Mouse (Mus musculus): ENCODE results near the gene Crebl2. TPM values are rescaled to one million over a fixed set of nuclear protein-coding genes. Genes with fewer than 3 reads are reported as not detected.

Crebl2 gene
- polyA plus RNA-seq, 1 experiment from 2014 or later, result 1.8 TPM

DNA sequence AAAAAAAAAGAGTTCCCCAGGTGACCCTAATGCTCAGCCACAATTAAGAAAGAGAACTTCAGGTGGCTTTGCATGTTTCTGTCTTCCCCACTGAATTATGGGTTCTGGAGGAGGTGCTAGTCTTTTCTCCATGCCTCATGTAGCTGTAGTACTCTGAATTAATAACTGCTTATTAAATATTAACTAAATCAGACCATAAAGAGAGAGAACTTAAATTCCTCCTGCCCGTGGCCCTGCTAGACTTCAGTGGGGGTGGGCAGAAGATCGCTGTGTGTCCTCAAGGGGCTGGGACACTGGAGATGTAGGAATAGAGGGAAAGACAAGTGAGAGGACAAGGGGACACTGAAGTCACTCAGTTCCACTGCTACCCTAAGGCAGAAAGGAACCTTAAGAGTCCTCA lies 42.3 kb downstream of the Crebl2 start:
- ATAC-seq (no peak), DNase-seq (ENCODE audit: low spot score) (no peak)
- peaks cover 66% of the 10 kb centered on the region for H3K36me3 ChIP-seq (ENCODE audit: control insufficient read depth, insufficient read depth, low read length)
- no peaks in the 10 kb centered on the region for H3K27me3 ChIP-seq (replicated peaks; ENCODE audit: control insufficient read depth, insufficient read depth, low read length)
- no peak overlapping the region for H3K4me3 ChIP-seq (ENCODE audit: low read depth, low read length)
- H3K27ac ChIP-seq (ENCODE audit: low read depth, low read length), result no peak overlapping the region
- H3K9me3 ChIP-seq (replicated peaks; ENCODE audit: control insufficient read depth, low read length), result 0 out of 2 replicates have a peak, but pooled peaks cover 3% of the 10 kb centered on the region
- H3K4me2 ChIP-seq (ENCODE audit: low read length), result no peak overlapping the region
- H3K4me1 ChIP-seq (ENCODE audit: control insufficient read depth, insufficient read depth, low read length), result no peaks in the 10 kb centered on the region
- no peak overlapping the region for H3K9ac ChIP-seq (ENCODE audit: low read length)
- WGBS, result 91% methylated on average over 2 of the region's 2 CpGs

DNA sequence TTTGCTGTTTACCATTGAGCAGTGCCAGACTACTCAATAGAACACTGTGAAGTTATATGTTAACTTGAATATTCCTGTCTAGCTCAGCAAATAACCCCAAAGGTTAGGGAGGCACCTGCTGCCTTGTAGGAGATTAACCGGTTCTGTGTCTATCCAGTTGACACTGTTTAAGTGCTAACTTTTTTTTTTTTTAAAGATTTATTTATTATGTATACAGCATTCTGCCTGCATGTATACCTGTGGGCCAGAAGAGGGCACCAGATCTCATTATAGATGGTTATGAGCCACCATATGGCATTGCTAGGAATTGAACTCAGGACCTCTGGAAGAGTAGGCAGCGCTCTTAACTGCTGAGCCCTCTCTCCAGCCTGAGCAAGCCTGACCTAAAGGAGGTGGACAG lies 43.1 kb downstream of the Crebl2 start:
- no peak overlapping the region for H3K27ac ChIP-seq (ENCODE audit: low read depth, low read length)
- H3K4me1 ChIP-seq (ENCODE audit: control insufficient read depth, insufficient read depth, low read length), result no peaks in the 10 kb centered on the region
- no peak overlapping the region for H3K9ac ChIP-seq (ENCODE audit: low read length)
- peaks cover 59% of the 10 kb centered on the region for H3K36me3 ChIP-seq (ENCODE audit: control insufficient read depth, insufficient read depth, low read length)
- ATAC-seq, result no peak
- DNase-seq (ENCODE audit: low spot score), result no peak
- WGBS, result 84% methylated on average over 2 of the region's 2 CpGs
- no peak overlapping the region for H3K4me2 ChIP-seq (ENCODE audit: low read length)
- no peaks in the 10 kb centered on the region for H3K27me3 ChIP-seq (replicated peaks; ENCODE audit: control insufficient read depth, insufficient read depth, low read length)
- H3K4me3 ChIP-seq (ENCODE audit: low read depth, low read length), result no peak overlapping the region
- 0 out of 2 replicates have a peak, but pooled peaks cover 3% of the 10 kb centered on the region for H3K9me3 ChIP-seq (replicated peaks; ENCODE audit: control insufficient read depth, low read length)

DNA sequence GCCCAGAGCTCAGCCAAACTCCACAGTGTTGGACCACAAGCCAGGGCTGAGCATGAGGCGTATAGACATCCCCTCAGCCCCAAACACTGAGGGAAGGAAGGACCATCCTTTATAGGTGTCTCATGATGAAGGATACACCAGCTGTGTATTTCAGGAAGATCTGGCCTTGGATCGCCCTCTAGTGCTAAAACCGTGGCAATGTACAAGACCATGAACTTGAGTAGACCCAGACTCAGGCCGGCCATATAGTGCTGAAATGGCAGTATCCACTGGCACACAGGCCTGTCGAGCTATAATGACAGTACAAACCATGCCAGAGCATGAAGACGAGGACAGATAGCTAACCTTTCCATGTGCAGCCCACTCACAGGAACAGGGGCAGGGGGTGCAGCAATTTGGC lies 46.8 kb downstream of the Crebl2 start:
- DNase-seq (ENCODE audit: low spot score), result no peak
- WGBS, result 76% methylated on average over 6 of the region's 6 CpGs

DNA sequence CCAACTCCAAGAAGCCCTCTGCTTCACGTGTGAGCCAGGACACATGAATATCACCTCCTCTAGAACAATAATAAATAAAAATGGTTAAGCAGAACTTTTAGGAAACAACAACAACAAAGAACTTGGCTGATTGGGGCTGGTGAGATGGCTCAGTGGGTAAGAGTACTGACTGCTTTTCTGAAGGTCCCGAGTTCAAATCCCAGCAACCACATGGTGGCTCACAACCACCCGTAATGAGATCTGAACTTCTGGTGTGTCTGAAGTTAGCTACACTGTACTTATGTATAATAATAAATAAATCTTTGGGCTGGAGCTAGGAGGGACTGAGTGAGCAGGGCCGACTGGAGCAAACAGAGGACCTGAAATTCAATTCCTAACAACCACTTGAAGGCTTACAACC lies 47.3 kb downstream of the Crebl2 start:
- Histone ChIP-seq H3K9me3 (replicated peaks; ENCODE audit: control insufficient read depth, low read length) (0 out of 2 replicates have a peak, but pooled peaks cover 3% of the 10 kb centered on the region), H3K4me2 (ENCODE audit: low read length) (no peak overlapping the region), H3K27me3 (replicated peaks; ENCODE audit: control insufficient read depth, insufficient read depth, low read length) (no peaks in the 10 kb centered on the region), H3K36me3 (ENCODE audit: control insufficient read depth, insufficient read depth, low read length) (peaks cover 33% of the 10 kb centered on the region; the same call in 1 of the 2 replicates), H3K4me1 (ENCODE audit: control insufficient read depth, insufficient read depth, low read length) (peaks cover 14% of the 10 kb centered on the region), H3K27ac (ENCODE audit: low read depth, low read length) (no peak overlapping the region), H3K9ac (ENCODE audit: low read length) (no peak overlapping the region), H3K4me3 (ENCODE audit: low read depth, low read length) (no peak overlapping the region)
- ATAC-seq (no peak), DNase-seq (ENCODE audit: low spot score) (no peak)
- WGBS, result 88% methylated on average over 4 of the region's 4 CpGs

More for the DNA sequence above, 46.8 kb downstream of the Crebl2 start:
- Histone ChIP-seq H3K4me1 (ENCODE audit: control insufficient read depth, insufficient read depth, low read length) (peaks cover 14% of the 10 kb centered on the region), H3K27me3 (replicated peaks; ENCODE audit: control insufficient read depth, insufficient read depth, low read length) (no peaks in the 10 kb centered on the region), H3K9me3 (replicated peaks; ENCODE audit: control insufficient read depth, low read length) (0 out of 2 replicates have a peak, but pooled peaks cover 3% of the 10 kb centered on the region), H3K4me3 (ENCODE audit: low read depth, low read length) (no peak overlapping the region), H3K4me2 (ENCODE audit: low read length) (no peak overlapping the region), H3K9ac (ENCODE audit: low read length) (no peak overlapping the region), H3K36me3 (ENCODE audit: control insufficient read depth, insufficient read depth, low read length) (peaks cover 30% of the 10 kb centered on the region; the same call in 1 of the 2 replicates), H3K27ac (ENCODE audit: low read depth, low read length) (no peak overlapping the region)
- no peak; the same call in 1 of the 2 replicates for ATAC-seq

DNA sequence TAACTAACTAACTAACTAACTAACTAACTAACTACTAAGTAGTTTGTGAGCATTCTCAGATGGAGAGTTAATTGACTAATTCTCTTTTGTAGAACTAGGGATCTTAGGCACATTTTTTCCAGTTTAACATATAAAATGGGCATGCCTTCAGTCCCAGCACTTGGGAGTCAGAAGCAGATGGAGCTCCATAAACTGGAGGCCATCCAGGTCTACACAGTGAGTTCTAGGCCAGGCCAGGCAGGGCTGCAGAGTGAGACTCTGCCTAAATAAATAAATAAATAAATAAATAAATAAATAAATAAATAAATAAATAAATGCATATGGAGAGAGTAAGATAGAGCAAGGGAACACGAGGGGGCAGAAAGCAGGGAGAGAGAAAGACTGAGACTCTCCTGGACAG lies 47.9 kb downstream of the Crebl2 start:
- 0 out of 2 replicates have a peak, but pooled peaks cover 3% of the 10 kb centered on the region for H3K9me3 ChIP-seq (replicated peaks; ENCODE audit: control insufficient read depth, low read length)
- ATAC-seq, result no peak
- no peak overlapping the region for H3K9ac ChIP-seq (ENCODE audit: low read length)
- H3K27me3 ChIP-seq (replicated peaks; ENCODE audit: control insufficient read depth, insufficient read depth, low read length), result no peaks in the 10 kb centered on the region
- DNase-seq (ENCODE audit: low spot score), result no peak
- H3K4me2 ChIP-seq (ENCODE audit: low read length), result no peak overlapping the region
- 86% methylated on average over 1 of the region's 1 CpGs for WGBS
- H3K4me3 ChIP-seq (ENCODE audit: low read depth, low read length), result no peak overlapping the region
- peaks cover 37% of the 10 kb centered on the region; the same call in 1 of the 2 replicates for H3K36me3 ChIP-seq (ENCODE audit: control insufficient read depth, insufficient read depth, low read length)
- H3K4me1 ChIP-seq (ENCODE audit: control insufficient read depth, insufficient read depth, low read length), result peaks cover 14% of the 10 kb centered on the region
- H3K27ac ChIP-seq (ENCODE audit: low read depth, low read length), result no peak overlapping the region

DNA sequence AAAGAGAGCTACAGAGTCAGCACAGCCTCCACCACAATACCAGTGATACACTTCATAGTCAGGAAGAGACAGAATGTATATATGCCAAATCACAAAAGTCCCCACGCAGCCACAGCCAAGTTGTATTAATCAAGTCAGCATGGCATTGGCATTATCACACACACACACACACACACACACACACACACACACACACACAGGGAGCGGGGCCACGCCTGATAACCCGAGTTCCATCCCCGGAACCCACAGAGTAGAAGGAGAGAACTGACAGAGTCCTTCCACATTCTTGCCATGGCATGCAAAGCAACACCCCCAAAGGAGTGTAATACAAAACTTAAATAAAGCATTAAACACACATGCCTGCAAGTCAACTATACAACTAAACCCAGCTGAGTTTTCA lies 49.6 kb downstream of the Crebl2 start:
- no peak overlapping the region for H3K4me3 ChIP-seq (ENCODE audit: low read depth, low read length)

DNA sequence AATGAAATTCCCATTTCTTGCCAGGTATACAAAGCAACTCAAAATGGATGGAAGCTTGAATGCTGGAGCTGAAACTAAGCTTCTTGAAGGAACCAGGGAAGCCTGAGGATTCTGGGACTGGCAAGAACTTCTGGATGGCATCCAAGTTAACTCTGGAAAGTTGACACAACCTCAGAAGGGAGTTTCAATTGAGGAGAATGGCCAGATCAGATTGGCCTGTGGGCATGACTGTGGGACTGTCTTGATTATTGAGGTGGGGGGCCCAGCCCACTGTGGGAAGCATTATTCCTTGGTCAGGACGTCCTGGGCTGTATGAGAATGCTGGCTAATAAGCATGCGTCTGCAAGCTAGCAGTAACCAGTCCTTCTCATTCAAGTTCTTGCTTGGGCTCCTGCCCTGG lies 50.1 kb downstream of the Crebl2 start:
- H3K27me3 ChIP-seq (replicated peaks; ENCODE audit: control insufficient read depth, insufficient read depth, low read length), result no peaks in the 10 kb centered on the region
- 26% methylated on average over 2 of the region's 2 CpGs for WGBS
- no peak overlapping the region for H3K27ac ChIP-seq (ENCODE audit: low read depth, low read length)
- peak; percentile 48 for DNase-seq (ENCODE audit: low spot score)
- H3K9ac ChIP-seq (ENCODE audit: low read length), result no peak overlapping the region; the same call in 1 of the 2 replicates
- peaks cover 26% of the 10 kb centered on the region; the same call in 1 of the 2 replicates for H3K36me3 ChIP-seq (ENCODE audit: control insufficient read depth, insufficient read depth, low read length)
- peaks cover 20% of the 10 kb centered on the region for H3K4me1 ChIP-seq (ENCODE audit: control insufficient read depth, insufficient read depth, low read length)
- no peak overlapping the region for H3K4me2 ChIP-seq (ENCODE audit: low read length)
- H3K4me3 ChIP-seq (ENCODE audit: low read depth, low read length), result no peak overlapping the region
- ATAC-seq, result no peak; the same call in 1 of the 2 replicates
- H3K9me3 ChIP-seq (replicated peaks; ENCODE audit: control insufficient read depth, low read length), result no peaks in the 10 kb centered on the region

More for the DNA sequence above, 49.6 kb downstream of the Crebl2 start:
- DNase-seq (ENCODE audit: low spot score) (no peak), ATAC-seq (no peak)
- peaks cover 15% of the 10 kb centered on the region for H3K4me1 ChIP-seq (ENCODE audit: control insufficient read depth, insufficient read depth, low read length)
- H3K9ac ChIP-seq (ENCODE audit: low read length), result no peak overlapping the region
- no peak overlapping the region for H3K4me2 ChIP-seq (ENCODE audit: low read length)
- no peaks in the 10 kb centered on the region for H3K27me3 ChIP-seq (replicated peaks; ENCODE audit: control insufficient read depth, insufficient read depth, low read length)
- no peak overlapping the region for H3K27ac ChIP-seq (ENCODE audit: low read depth, low read length)
- WGBS, result 85% methylated on average over 5 of the region's 5 CpGs
- peaks cover 30% of the 10 kb centered on the region; the same call in 1 of the 2 replicates for H3K36me3 ChIP-seq (ENCODE audit: control insufficient read depth, insufficient read depth, low read length)
- no peaks in the 10 kb centered on the region for H3K9me3 ChIP-seq (replicated peaks; ENCODE audit: control insufficient read depth, low read length)

DNA sequence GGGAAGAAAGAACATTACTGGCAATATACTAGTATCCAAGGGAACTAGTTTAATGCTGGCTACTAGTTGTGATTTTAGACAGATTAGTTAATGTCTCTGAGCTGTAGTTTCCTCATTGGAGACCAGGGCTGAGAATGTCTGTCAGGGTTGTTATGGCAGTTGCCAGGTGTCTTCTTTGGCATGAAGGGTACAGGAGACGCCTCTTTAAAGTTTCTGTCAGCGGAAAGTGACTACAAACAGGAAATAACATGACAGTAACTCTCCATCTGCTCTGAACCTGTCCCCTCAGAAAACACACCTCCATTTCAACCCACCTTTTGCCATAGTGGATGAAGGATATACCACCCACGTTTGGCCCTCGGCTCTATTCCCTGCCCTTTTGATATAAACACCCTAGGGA lies 53.7 kb downstream of the Crebl2 start:
- no peak overlapping the region for H3K4me3 ChIP-seq (ENCODE audit: low read depth, low read length)
- peaks cover 15% of the 10 kb centered on the region; the same call in 1 of the 2 replicates for H3K36me3 ChIP-seq (ENCODE audit: control insufficient read depth, insufficient read depth, low read length)
- ATAC-seq (no peak), DNase-seq (ENCODE audit: low spot score) (no peak)
- peaks cover 37% of the 10 kb centered on the region for H3K4me1 ChIP-seq (ENCODE audit: control insufficient read depth, insufficient read depth, low read length)
- no peaks in the 10 kb centered on the region for H3K27me3 ChIP-seq (replicated peaks; ENCODE audit: control insufficient read depth, insufficient read depth, low read length)
- no peak overlapping the region for H3K27ac ChIP-seq (ENCODE audit: low read depth, low read length)
- no peak overlapping the region for H3K9ac ChIP-seq (ENCODE audit: low read length)
- H3K9me3 ChIP-seq (replicated peaks; ENCODE audit: control insufficient read depth, low read length), result no peaks in the 10 kb centered on the region
- no peak overlapping the region for H3K4me2 ChIP-seq (ENCODE audit: low read length)
- WGBS, result 85% methylated on average over 4 of the region's 4 CpGs

DNA sequence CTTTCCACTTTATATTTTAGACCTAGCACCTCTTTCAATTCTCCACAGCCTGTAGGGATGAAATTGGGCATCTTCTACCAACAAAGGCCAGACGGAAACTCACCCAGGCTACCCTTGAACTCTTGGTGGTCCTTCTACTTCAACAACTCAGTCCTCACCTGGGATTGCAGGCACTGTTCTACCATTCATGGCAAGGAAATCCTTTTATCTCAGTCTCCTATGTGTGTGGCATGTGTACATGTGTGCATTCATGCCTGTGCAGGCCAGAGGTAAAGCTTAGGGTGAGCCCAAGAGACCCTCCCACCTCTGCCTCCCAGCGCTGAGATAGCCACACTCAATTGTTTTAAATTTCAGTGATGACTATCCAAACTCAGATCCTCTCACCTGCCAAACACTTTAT lies 55.6 kb downstream of the Crebl2 start:
- Histone ChIP-seq H3K27me3 (replicated peaks; ENCODE audit: control insufficient read depth, insufficient read depth, low read length) (no peaks in the 10 kb centered on the region), H3K36me3 (ENCODE audit: control insufficient read depth, insufficient read depth, low read length) (peaks cover 13% of the 10 kb centered on the region; the same call in 1 of the 2 replicates), H3K27ac (ENCODE audit: low read depth, low read length) (no peak overlapping the region), H3K9me3 (replicated peaks; ENCODE audit: control insufficient read depth, low read length) (no peaks in the 10 kb centered on the region), H3K9ac (ENCODE audit: low read length) (no peak overlapping the region), H3K4me2 (ENCODE audit: low read length) (peak overlapping the region; percentile 52), H3K4me3 (ENCODE audit: low read depth, low read length) (no peak overlapping the region), H3K4me1 (ENCODE audit: control insufficient read depth, insufficient read depth, low read length) (peaks cover 39% of the 10 kb centered on the region)
- ATAC-seq (no peak), DNase-seq (ENCODE audit: low spot score) (no peak)
- 97% methylated on average over 2 of the region's 2 CpGs for WGBS
